Mouse (Mus musculus) heart, embryonic 13.5 days (tissue): ENCODE data around the gene Tmem234. TPM values are rescaled to one million over a fixed set of nuclear protein-coding genes. Genes with fewer than 3 reads are reported as not detected.

Experiments used
- microRNA-seq: library from miRNA; unstranded; fragments of <30 nt; microRNA quantifications from one replicate; pipeline ENCODE4, GENCODE M21; 2016
- polyA plus RNA-seq: library from polyadenylated mRNA; unstranded; fragments of >200 nt; fragmentation: Nextera tagmentation; extraction: Ambion mirVana; gene quantifications from 2 replicates; pipeline ENCODE4 v1.2.1, GENCODE M21; 2015

Gene Tmem234
- polyA plus RNA-seq, 1 experiment from 2014 or later, result 160 TPM

Small RNA genes within 50 kb of the gene (microRNA-seq; reads per million reads assigned to microRNA genes)
- gene Mir8119, result not detected

Other genes with a start within 250 kb of the Tmem234 start
- gene Zbtb8a, start 222.6 kb upstream of the Tmem234 start, polyA plus RNA-seq, result 9.9 and 11.0 TPM in 2 replicates
- 3.9 and 4.7 TPM in 2 replicates for gene Zbtb8b, start 159.8 kb upstream of the Tmem234 start, polyA plus RNA-seq
- 25.4 and 26.9 TPM in 2 replicates for gene Bsdc1, start 139.1 kb upstream of the Tmem234 start, polyA plus RNA-seq
- not detected in 2 replicates for gene Tssk3, start 109.6 kb upstream of the Tmem234 start, polyA plus RNA-seq
- gene Fam229a, start 109.5 kb upstream of the Tmem234 start, polyA plus RNA-seq, result not detected in 2 replicates
- 383 and 399 TPM in 2 replicates for gene Marcksl1, start 87.1 kb upstream of the Tmem234 start, polyA plus RNA-seq
- gene Hdac1, start 58.0 kb upstream of the Tmem234 start, polyA plus RNA-seq, result 127 and 141 TPM in 2 replicates
- 2.8 and 7.0 TPM in 2 replicates for gene Lck, start 27.0 kb upstream of the Tmem234 start, polyA plus RNA-seq
- 4.7 and 7.3 TPM in 2 replicates for gene Fam167b, start 22.1 kb upstream of the Tmem234 start, polyA plus RNA-seq
- 169 and 189 TPM in 2 replicates for gene Eif3i, start within 50 bp of the Tmem234 start, polyA plus RNA-seq
- 1.3 and 1.6 TPM in 2 replicates for gene Dcdc2b, start 13.6 kb downstream of the Tmem234 start, polyA plus RNA-seq
- 20.4 and 23.6 TPM in 2 replicates for gene Iqcc, start 18.4 kb downstream of the Tmem234 start, polyA plus RNA-seq
- gene Ccdc28b, start 23.3 kb downstream of the Tmem234 start, polyA plus RNA-seq, result 41.1 and 46.1 TPM in 2 replicates
- 47.5 and 49.4 TPM in 2 replicates for gene Txlna, start 40.4 kb downstream of the Tmem234 start, polyA plus RNA-seq
- gene Kpna6, start 72.1 kb downstream of the Tmem234 start, polyA plus RNA-seq, result 13.3 TPM in 2 replicates
- 6.7 and 6.9 TPM in 2 replicates for gene Tmem39b, start 96.2 kb downstream of the Tmem234 start, polyA plus RNA-seq
- gene Khdrbs1, start 141.6 kb downstream of the Tmem234 start, polyA plus RNA-seq, result 75.6 and 77.5 TPM in 2 replicates
- 326 and 374 TPM in 2 replicates for gene Ptp4a2, start 210.6 kb downstream of the Tmem234 start, polyA plus RNA-seq